ENCODE assay signal across 7 mouse cellular contexts in genomic region chrX:20797681-20798080, GRCm38 (mm10). TPM values are rescaled to one million over a fixed set of nuclear protein-coding genes. Genes with fewer than 3 reads are reported as not detected.
A peak's percentile ranks its signal among the peaks of the same experiment; 100 is the strongest.
DNase-seq lines count a peak whose midpoint lies in the region; ATAC-seq and TF ChIP-seq lines count a peak whose summit lies in the region.

Gene Araf, plus strand, starts transcription at chrX:20797814.

- peak within 1 kb of the TSS; percentile 92 for H3K27ac ChIP-seq in thymus, adult 2 months (ENCODE audit: control insufficient read depth, insufficient read depth, low read length)
- H3K27ac ChIP-seq in cortical plate, adult 2 months (ENCODE audit: insufficient read depth, low read length): peak within 1 kb of the TSS; percentile 85
- H3K27ac ChIP-seq in intestine, embryonic 16.5 days (ENCODE audit: low read length): peak within 1 kb of the TSS; percentile 75
- H3K27ac ChIP-seq in stomach, postnatal 0 days (replicated peaks): peak within 1 kb of the TSS; percentile 81

- peaks cover 9% of the 10 kb centered on the region; the same call in 1 of the 2 replicates for H3K4me1 ChIP-seq in thymus, adult 2 months (replicated peaks; ENCODE audit: control insufficient read depth, insufficient read depth, low read length)
- H3K4me1 ChIP-seq in cortical plate, adult 2 months (ENCODE audit: control insufficient read depth, insufficient read depth, low read length): no peaks in the 10 kb centered on the region
- no peaks in the 10 kb centered on the region for H3K4me1 ChIP-seq in intestine, embryonic 16.5 days (ENCODE audit: control insufficient read depth, insufficient read depth, low read length)
- no peaks in the 10 kb centered on the region for H3K4me1 ChIP-seq in stomach, postnatal 0 days (replicated peaks; ENCODE audit: control insufficient read depth, insufficient read depth)

- peak within 1 kb of the TSS; percentile 66 for H3K4me3 ChIP-seq in thymus, adult 2 months (ENCODE audit: control insufficient read depth, insufficient read depth, low read length)
- peak within 1 kb of the TSS; percentile 78 for H3K4me3 ChIP-seq in cortical plate, adult 2 months (ENCODE audit: insufficient read depth, low read length)
- H3K4me3 ChIP-seq in intestine, embryonic 16.5 days (ENCODE audit: low read length): peak within 1 kb of the TSS; percentile 47
- H3K4me3 ChIP-seq in stomach, postnatal 0 days (ENCODE audit: low read depth, low read length): peak within 1 kb of the TSS; percentile 37

- no peaks in the 10 kb centered on the region for H3K27me3 ChIP-seq in thymus, adult 2 months (ENCODE audit: control insufficient read depth, insufficient read depth, low read length)
- no peaks in the 10 kb centered on the region for H3K27me3 ChIP-seq in intestine, embryonic 16.5 days (replicated peaks; ENCODE audit: control insufficient read depth, insufficient read depth, low read length)
- no peaks in the 10 kb centered on the region for H3K27me3 ChIP-seq in stomach, postnatal 0 days (ENCODE audit: control insufficient read depth, insufficient read depth, low read length)

- WGBS in thymus, adult 2 months: 11% methylated on average over 6 of the region's 7 CpGs
- 23% methylated on average over 7 of the region's 7 CpGs for WGBS in intestine, embryonic 16.5 days
- WGBS in stomach, postnatal 0 days: 22% methylated on average over 5 of the region's 7 CpGs

- peak within 1 kb of the TSS; percentile 60 for H3K9ac ChIP-seq in intestine, embryonic 16.5 days (ENCODE audit: low read depth, low read length)
- H3K9ac ChIP-seq in stomach, postnatal 0 days (ENCODE audit: low read length): peak within 1 kb of the TSS; percentile 63

- H3K4me2 ChIP-seq in intestine, embryonic 16.5 days (ENCODE audit: low read depth, low read length): peak within 1 kb of the TSS; percentile 51
- peak within 1 kb of the TSS; percentile 49 for H3K4me2 ChIP-seq in stomach, postnatal 0 days (replicated peaks; ENCODE audit: low read depth)

- peak; percentile 72 for ATAC-seq in intestine, embryonic 16.5 days
- no peak for ATAC-seq in megakaryocyte, adult 5-6 weeks (ENCODE audit: poor library complexity, severe bottlenecking)
- peak; percentile 65 for ATAC-seq in stomach, postnatal 0 days (ENCODE audit: low FRiP score, low TSS enrichment)

- no peaks in the 10 kb centered on the region for H3K9me3 ChIP-seq in intestine, embryonic 16.5 days (ENCODE audit: control insufficient read depth, low read length)
- H3K9me3 ChIP-seq in stomach, postnatal 0 days (ENCODE audit: control insufficient read depth, low read length): no peaks in the 10 kb centered on the region

- H3K36me3 ChIP-seq in thymus, adult 2 months (ENCODE audit: control insufficient read depth, insufficient read depth, low read length): no peaks in the 10 kb centered on the region
- H3K36me3 ChIP-seq in intestine, embryonic 16.5 days (ENCODE audit: control insufficient read depth, insufficient read depth, low read length): no peaks in the 10 kb centered on the region
- H3K36me3 ChIP-seq in stomach, postnatal 0 days (ENCODE audit: control insufficient read depth, insufficient read depth, low read length): no peaks in the 10 kb centered on the region

- TF ChIP-seq POLR2A in thymus, adult 2 months (IDR thresholded peaks at IDR 0.05; ENCODE audit: control insufficient read depth, extremely low read depth, insufficient read depth, low read length, poor library complexity): no peak
- no peak for TF ChIP-seq POLR2A in cortical plate, adult 2 months (IDR thresholded peaks at IDR 0.05; ENCODE audit: extremely low read depth, insufficient read depth, low read length)

- TF ChIP-seq CTCF in thymus, adult 2 months (IDR thresholded peaks at IDR 0.05; ENCODE audit: borderline replicate concordance, control insufficient read depth, extremely low read depth, insufficient read depth, low read length, poor library complexity): no peak
- no peak for TF ChIP-seq CTCF in cortical plate, adult 2 months (IDR thresholded peaks at IDR 0.05; ENCODE audit: extremely low read depth, insufficient read depth, low read length)
- no peak for TF ChIP-seq CTCF in stomach, postnatal 0 days (IDR thresholded peaks at IDR 0.05; ENCODE audit: low read depth)

- TF ChIP-seq EP300 in stomach, postnatal 0 days (optimal IDR thresholded peaks at IDR 0.05): no peak

- DNase-seq in thymus, adult 2 months: no peak
- no peak for DNase-seq in thymus, postnatal 4 days
- DNase-seq in gonadal fat pad, adult 2 months (ENCODE audit: low read depth): no peak
- peak; percentile 13 for DNase-seq in stomach, postnatal 0 days (ENCODE audit: low spot score)

RNA-seq across cellular contexts. Expression of gene Araf, which starts in this region (rescaled TPM):
- 194 and 224 TPM in 2 replicates for polyA plus RNA-seq in thymus, adult 2 months (2012; rRNA removed)
- 200 and 204 TPM in 2 replicates for polyA plus RNA-seq in cortical plate, adult 2 months (2012; rRNA removed)
- polyA plus RNA-seq in gonadal fat pad, adult 2 months (2012; rRNA removed): 259 and 330 TPM in 2 replicates
- 113 and 116 TPM in 2 replicates for polyA plus RNA-seq in intestine, embryonic 16.5 days (2015; fragmentation: Nextera tagmentation; extraction: Ambion mirVana)
- 52.8 and 56.6 TPM in 2 replicates for total RNA-seq in megakaryocyte, adult 5-6 weeks (2015)
- total RNA-seq in megakaryocyte, adult 5-6 weeks (2017): 25.9 and 41.2 TPM in 2 replicates
- polyA plus RNA-seq in stomach, postnatal 0 days (2015; fragmentation: Nextera tagmentation; extraction: Ambion mirVana): 55.4 and 61.7 TPM in 2 replicates
